Mouse (Mus musculus) kidney, adult 2 months (tissue): Measurements from ENCODE around the gene Pced1a. TPM values are rescaled to one million over a fixed set of nuclear protein-coding genes. Genes with fewer than 3 reads are reported as not detected.
A peak's percentile ranks its signal among the peaks of the same experiment; 100 is the strongest.

Source experiments
- DNase-seq: peaks from one replicate; pipeline ENCODE4 v3.0.0; 2021
- H3K27ac ChIP-seq: fragments of 200-500 bp; 2 replicates; pipeline ENCODE4 v1.5.1; 2012; ENCODE audit warnings: low read depth, low read length, control low read depth, inconsistent platforms; ENCODE audit not compliant: insufficient read depth
- H3K27me3 ChIP-seq: fragments of 200-500 bp; replicated peaks from 2 replicates; pipeline ENCODE4 v1.6.1; 2012; ENCODE audit warnings: mild to moderate bottlenecking, moderate library complexity, low read length, inconsistent platforms; ENCODE audit not compliant: control insufficient read depth, insufficient read depth
- H3K36me3 ChIP-seq: fragments of 200-500 bp; 2 replicates; pipeline ENCODE4 v1.6.1; 2012; ENCODE audit warnings: mild to moderate bottlenecking, moderate library complexity, low read length, inconsistent platforms; ENCODE audit not compliant: control insufficient read depth, insufficient read depth
- H3K4me1 ChIP-seq: fragments of 200-500 bp; 2 replicates; pipeline ENCODE4 v1.6.1; 2011; ENCODE audit warnings: low read length; ENCODE audit not compliant: control insufficient read depth, insufficient read depth
- H3K4me3 ChIP-seq: fragments of 200-500 bp; 2 replicates; pipeline ENCODE4 v1.5.1; 2011; ENCODE audit warnings: mild to moderate bottlenecking, low read depth, low read length, control low read depth; ENCODE audit not compliant: insufficient read depth
- CTCF ChIP-seq: fragments of 200-500 bp; conservative IDR thresholded peaks from 2 replicates; pipeline ENCODE4 v1.5.1; 2011; ENCODE audit warnings: low read depth, mild to moderate bottlenecking, control low read depth, low read length, moderate library complexity, mixed read lengths; ENCODE audit not compliant: insufficient read depth, insufficient read length
- POLR2A ChIP-seq: fragments of 200-500 bp; IDR thresholded peaks from one replicate; pipeline ENCODE4 v1.6.1; 2011; ENCODE audit warnings: low read depth, low read length, control low read depth
- WGBS: fragments of 180-500 bp; shearing (Covaris S2); methylation state at CpG from one replicate; pipeline ENCODE4 v1.1.7; 2018; 5-methylcytosine and 5-hydroxymethylcytosine counted together
- polyA plus RNA-seq: library from polyadenylated mRNA; depleted of rRNA; stranded (reverse); fragments of >200 nt; gene quantifications from 2 replicates; pipeline ENCODE4 v1.2.3, GENCODE M21; 2012; rRNA removed

Pced1a gene
- polyA plus RNA-seq: 27.4 and 33.4 TPM in 2 replicates

- Histone ChIP-seq H3K27me3 (no peaks in the 10 kb centered on the region), H3K27ac (peak within 1 kb of the TSS; percentile 81), H3K4me1 (peaks cover 7% of the 10 kb centered on the region), H3K36me3 (no peaks in the 10 kb centered on the region), H3K4me3 (peak within 1 kb of the TSS; percentile 94)
- WGBS: under 1% methylated on average over 58 of the region's 58 CpGs
- TF ChIP-seq POLR2A (peak; percentile 75), CTCF (peak; percentile 50)
- DNase-seq: peak; percentile 95
Observed at GRCm38 (mm10) chr2:130424126-130424853, at the start of gene Pced1a, which contains the start of gene Vps16. Pced1a (minus strand) TSS chr2:130424701. Vps16 (plus strand) TSS chr2:130424339.

GRCm38 (mm10) chr2:130472908-130473510 lies 48.5 kb upstream of the Pced1a start:
- Histone ChIP-seq H3K36me3 (no peaks in the 10 kb centered on the region), H3K27me3 (no peaks in the 10 kb centered on the region), H3K4me3 (no peak overlapping the region), H3K4me1 (peaks cover 17% of the 10 kb centered on the region), H3K27ac (no peak overlapping the region)
- TF ChIP-seq CTCF (no peak), POLR2A (no peak)
- WGBS: 52% methylated on average over 8 of the region's 8 CpGs
- no peak for DNase-seq

DNA sequence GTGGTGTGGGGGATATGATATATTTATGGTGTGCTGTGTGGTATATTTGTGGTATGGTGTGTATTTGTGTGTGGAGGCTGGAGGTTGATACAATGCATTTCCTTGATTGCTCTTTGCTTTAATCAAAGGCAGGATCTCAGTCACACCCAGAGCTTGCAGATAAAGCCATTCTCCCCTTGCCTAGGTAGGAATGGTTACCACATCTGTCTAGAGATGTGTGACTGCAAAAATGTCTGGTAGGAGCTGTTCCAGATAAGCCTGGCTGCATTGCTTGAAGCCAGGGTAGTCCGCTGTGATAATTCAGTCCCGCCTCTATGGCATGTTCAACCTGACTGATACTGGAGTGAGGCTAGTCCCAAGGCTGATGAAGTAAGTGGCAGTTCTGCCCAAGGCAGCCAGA lies 45.4 kb upstream of the Pced1a start:
- 80% methylated on average over 2 of the region's 2 CpGs for WGBS
- no peak overlapping the region for H3K27ac ChIP-seq
- no peak for TF ChIP-seq CTCF
- TF ChIP-seq POLR2A: no peak
- no peaks in the 10 kb centered on the region for H3K27me3 ChIP-seq
- peaks cover 14% of the 10 kb centered on the region for H3K4me1 ChIP-seq
- no peaks in the 10 kb centered on the region for H3K36me3 ChIP-seq
- DNase-seq: no peak
- no peak overlapping the region for H3K4me3 ChIP-seq

DNA sequence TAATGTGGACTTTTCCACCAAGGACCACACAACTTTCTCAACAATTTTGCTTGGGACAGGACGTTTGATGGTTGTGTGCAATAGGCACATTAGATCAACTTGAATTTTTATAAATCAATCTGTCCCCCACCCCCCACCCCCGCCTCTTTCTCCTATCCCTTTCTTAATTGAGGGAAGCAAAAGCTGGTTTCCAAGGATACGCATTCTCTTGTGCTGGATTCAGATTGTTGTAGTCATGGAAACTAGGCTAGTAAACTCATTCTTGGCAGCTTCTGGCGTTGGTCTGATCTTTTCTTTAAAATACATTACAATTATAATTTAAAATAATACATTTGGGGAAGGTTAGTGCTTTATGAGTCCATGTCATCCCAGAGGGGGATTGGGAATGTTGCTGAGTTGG lies 44.9 kb upstream of the Pced1a start:
- Histone ChIP-seq H3K36me3 (no peaks in the 10 kb centered on the region), H3K4me1 (peaks cover 14% of the 10 kb centered on the region), H3K27ac (no peak overlapping the region), H3K4me3 (no peak overlapping the region), H3K27me3 (no peaks in the 10 kb centered on the region)
- TF ChIP-seq CTCF (no peak), POLR2A (no peak)
- no peak for DNase-seq
- WGBS: 66% methylated on average over 4 of the region's 4 CpGs

DNA sequence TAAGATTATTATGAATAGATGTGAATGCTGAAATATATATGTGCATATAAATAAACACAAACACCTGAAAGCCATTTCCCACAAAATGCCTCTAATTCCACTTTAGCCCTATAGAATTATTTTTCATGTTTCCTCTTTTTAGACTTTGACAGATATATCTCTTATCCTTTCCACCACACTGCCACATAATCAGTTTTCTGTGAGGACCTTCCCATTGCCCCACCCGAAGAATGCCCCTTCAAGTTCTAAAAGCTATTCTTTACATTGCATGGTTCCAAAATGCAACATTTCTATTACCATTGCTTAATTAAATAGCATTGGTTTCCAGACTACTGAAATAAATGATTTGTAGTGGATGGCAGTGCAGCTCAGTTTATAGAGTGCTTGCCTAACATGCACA lies 41.9 kb upstream of the Pced1a start:
- Histone ChIP-seq H3K27me3 (no peaks in the 10 kb centered on the region), H3K4me3 (no peak overlapping the region), H3K27ac (no peak overlapping the region), H3K36me3 (no peaks in the 10 kb centered on the region), H3K4me1 (0 out of 2 replicates have a peak, but pooled peaks cover 6% of the 10 kb centered on the region)
- no peak for TF ChIP-seq POLR2A
- TF ChIP-seq CTCF: no peak
- DNase-seq: no peak
- WGBS: 93% methylated on average over 1 of the region's 1 CpGs

- peaks cover 6% of the 10 kb centered on the region; the same call in 1 of the 2 replicates for H3K4me1 ChIP-seq
- WGBS: 55% methylated on average over 15 of the region's 15 CpGs
- TF ChIP-seq POLR2A (no peak), CTCF (no peak)
Observed at GRCm38 (mm10) chr2:130461287-130462071, 37.0 kb upstream of the Pced1a start.

More at GRCm38 (mm10) chr2:130461287-130462071, 37.0 kb upstream of the Pced1a start:
- Histone ChIP-seq H3K36me3 (no peaks in the 10 kb centered on the region), H3K27me3 (no peaks in the 10 kb centered on the region), H3K4me3 (no peak overlapping the region), H3K27ac (no peak overlapping the region)
- DNase-seq: no peak
